In the genomic region with DNA sequence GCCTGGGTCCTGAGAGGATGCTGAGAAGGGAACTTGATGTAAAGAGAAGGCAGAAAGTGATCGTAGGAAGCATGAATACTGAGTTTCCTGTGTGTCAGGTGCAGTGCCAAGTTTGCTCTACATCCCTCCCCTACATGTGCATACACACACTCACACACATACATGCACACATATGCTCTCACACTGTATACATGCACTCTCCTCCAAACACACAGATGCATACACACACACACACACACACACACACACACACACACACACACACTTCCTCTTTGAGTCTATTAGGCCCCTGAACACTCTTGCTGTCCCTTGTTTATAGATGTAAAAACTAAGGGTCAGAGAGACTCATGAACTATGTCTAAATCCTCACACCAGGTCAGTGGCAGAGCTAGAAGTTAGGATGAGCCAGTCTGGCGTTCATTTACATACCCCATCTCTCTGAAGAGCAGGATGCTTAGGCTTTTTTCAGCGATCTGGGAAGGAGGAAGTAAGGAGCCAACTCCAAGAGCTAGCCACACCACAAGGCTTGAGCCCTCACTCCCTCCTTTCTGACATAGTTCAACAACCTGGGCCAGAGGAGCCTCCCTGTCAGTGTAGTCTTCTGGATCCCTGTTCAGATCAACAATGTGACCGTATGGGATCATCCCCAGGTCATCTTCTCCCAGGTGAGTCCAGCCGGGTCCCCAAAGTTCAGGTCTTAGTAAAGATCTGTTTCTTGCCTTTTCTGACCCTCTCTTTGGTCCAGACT, we compare ENCODE assay signal across 1 mouse cellular context.
TF ChIP-seq lines count a peak whose summit lies in the region.

No protein-coding gene starts in this region.

TF ChIP-seq in MEL, 35 proteins besides CTCF, POLR2A, EP300 and RAD21:
- TF ChIP-seq HCFC1 (IDR thresholded peaks at IDR 0.05; ENCODE audit: low read depth, low read length) (no peak), TBP (IDR thresholded peaks at IDR 0.05; ENCODE audit: low read depth, low read length) (no peak), MAFK (IDR thresholded peaks at IDR 0.05; ENCODE audit: borderline replicate concordance, low read depth, low read length) (no peak), CHD1 (IDR thresholded peaks at IDR 0.05; ENCODE audit: low read depth, low read length) (no peak)
